Mouse (Mus musculus) liver, adult 2 months (tissue): ENCODE results near the gene Trappc2l.

Source experiments
- CTCF ChIP-seq: fragments of 200-500 bp; IDR thresholded peaks from 2 replicates; pipeline ENCODE4 v1.5.1; 2011; ENCODE audit warnings: low read depth, low read length, control low read depth
- POLR2A ChIP-seq: fragments of 200-500 bp; IDR thresholded peaks from 2 replicates; pipeline ENCODE4 v1.6.1; 2011; ENCODE audit warnings: low read length, control low read depth; ENCODE audit not compliant: insufficient read depth; ENCODE audit errors: extremely low read depth

- TF ChIP-seq POLR2A (no peak), CTCF (no peak)
Measured at GRCm38 (mm10) chr8:122652643-122653042, 41.2 kb downstream of the Trappc2l start.
